Mouse (Mus musculus): ENCODE data around the gene Tmem26.

Tmem26 gene

GRCm38 (mm10) chr10:68750921-68751320, 27.5 kb downstream of the Tmem26 start:
- no peak for DNase-seq (ENCODE audit: low spot score in 2 of 2)

- DNase-seq (ENCODE audit: low spot score in 2 of 2): no peak
These were observed 35.8 kb downstream of the Tmem26 start for GRCm38 (mm10) chr10:68759238-68759637.

- DNase-seq (ENCODE audit: low spot score in 2 of 2): no peak
These were observed 36.3 kb downstream of the Tmem26 start for GRCm38 (mm10) chr10:68759789-68760188.

GRCm38 (mm10) chr10:68781067-68781868, 57.8 kb downstream of the Tmem26 start:
- DNase-seq (ENCODE audit: low spot score in 2 of 2): no peak

- DNase-seq (ENCODE audit: low spot score in 2 of 2): no peak
These were observed 59.3 kb downstream of the Tmem26 start for GRCm38 (mm10) chr10:68782724-68783123.

GRCm38 (mm10) chr10:68783856-68784255, 60.4 kb downstream of the Tmem26 start:
- no peak for DNase-seq (ENCODE audit: low spot score in 2 of 2)

- DNase-seq (ENCODE audit: low spot score in 2 of 2): no peak
These were observed 61.0 kb downstream of the Tmem26 start for GRCm38 (mm10) chr10:68784463-68784862.

- no peak for DNase-seq (ENCODE audit: low spot score in 2 of 2)
These were observed 72.0 kb downstream of the Tmem26 start for GRCm38 (mm10) chr10:68795466-68795865.

GRCm38 (mm10) chr10:68799883-68800282, 76.4 kb downstream of the Tmem26 start:
- DNase-seq (ENCODE audit: low spot score in 2 of 2): no peak

GRCm38 (mm10) chr10:68800339-68800738, 76.9 kb downstream of the Tmem26 start:
- no peak for DNase-seq (ENCODE audit: low spot score in 2 of 2)

GRCm38 (mm10) chr10:68806328-68806727, 82.9 kb downstream of the Tmem26 start:
- DNase-seq (ENCODE audit: low spot score in 2 of 2): no peak

- DNase-seq (ENCODE audit: low spot score in 2 of 2): no peak
These were observed 87.5 kb downstream of the Tmem26 start for GRCm38 (mm10) chr10:68810958-68811357.

- DNase-seq (ENCODE audit: low spot score in 2 of 2): no peak
These were observed 89.3 kb downstream of the Tmem26 start for GRCm38 (mm10) chr10:68812699-68813098.

- no peak for DNase-seq (ENCODE audit: low spot score in 2 of 2)
These were observed 93.8 kb downstream of the Tmem26 start for GRCm38 (mm10) chr10:68817281-68817680.

GRCm38 (mm10) chr10:68818065-68818759, 94.8 kb downstream of the Tmem26 start:
- DNase-seq (ENCODE audit: low spot score in 2 of 2): no peak

- DNase-seq (ENCODE audit: low spot score in 2 of 2): no peak
These were observed 101.1 kb downstream of the Tmem26 start for GRCm38 (mm10) chr10:68824519-68824918.

Data from urinary bladder, postnatal 4 days (tissue).